Mouse (Mus musculus) CD4-positive naive resting alpha-beta T cell, adult 57 days (primary cell): Measurements from ENCODE around the gene Pola2. TPM values are rescaled to one million over a fixed set of nuclear protein-coding genes. Genes with fewer than 3 reads are reported as not detected.

Experiments used
- total RNA-seq: library from RNA; stranded (reverse); gene quantifications from one replicate; pipeline ENCODE4 v1.2.4, GENCODE M21; 2023

Gene Pola2
- 60.3 TPM for total RNA-seq

DNA sequence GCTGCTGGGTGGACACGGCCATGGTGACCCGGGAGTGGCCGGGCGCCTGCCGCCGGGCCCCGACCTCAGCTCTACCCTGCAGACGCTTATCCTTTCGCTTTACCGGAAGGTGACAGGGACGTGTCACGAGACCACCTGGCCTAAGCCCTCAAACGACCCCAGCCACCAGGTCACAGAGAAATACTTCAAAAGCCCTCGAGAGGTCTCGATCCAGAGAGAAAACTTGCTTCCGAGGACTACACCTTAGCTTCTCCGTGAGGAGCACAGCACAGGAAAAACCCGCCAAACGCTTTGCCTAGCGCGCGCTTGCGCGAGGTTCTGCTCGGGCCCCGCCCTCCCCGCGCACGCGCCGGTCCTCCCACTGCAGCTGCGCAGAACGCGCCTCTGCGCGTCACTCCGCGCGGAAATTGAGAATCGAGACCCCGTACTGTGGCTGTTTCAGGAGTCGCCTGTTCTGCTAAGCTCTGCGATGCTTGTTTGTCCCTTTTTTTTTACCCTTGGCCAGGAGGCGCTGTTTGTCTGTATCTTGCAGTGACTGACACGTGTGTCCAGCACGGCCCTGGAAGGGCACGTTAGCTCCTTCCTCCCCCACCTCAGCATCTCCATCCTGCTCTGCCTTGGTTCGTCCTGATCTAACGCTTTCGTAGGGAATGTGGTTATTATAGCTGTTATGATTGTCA is at the start of gene Pola2:
Pola2 (minus strand) TSS at position 320 of the 680 bp plus-strand sequence.

DNA sequence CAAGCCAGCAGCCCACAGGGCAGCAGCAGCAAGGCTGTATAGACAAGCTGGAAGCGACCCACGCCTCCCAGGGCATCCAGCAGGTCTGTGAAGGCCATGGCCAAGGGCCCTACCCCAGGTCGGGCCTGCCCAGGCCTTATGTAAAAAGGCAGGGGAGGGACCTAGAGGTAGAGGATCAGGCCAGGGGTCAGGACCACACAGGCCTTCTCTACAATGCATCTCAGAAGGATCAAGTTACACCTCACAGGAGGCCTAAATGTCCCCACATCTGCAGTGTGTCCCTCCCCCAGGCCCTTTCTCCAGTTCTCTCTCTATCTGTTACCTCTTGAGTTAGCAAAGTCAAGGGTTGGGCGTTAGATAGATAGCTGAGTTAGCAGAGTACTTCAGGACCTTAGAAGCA is 22.0 kb upstream of the Pola2 start, which contains the start of gene Slc22a20:
Slc22a20 (minus strand) TSS at position 101 of the 400 bp plus-strand sequence.

DNA sequence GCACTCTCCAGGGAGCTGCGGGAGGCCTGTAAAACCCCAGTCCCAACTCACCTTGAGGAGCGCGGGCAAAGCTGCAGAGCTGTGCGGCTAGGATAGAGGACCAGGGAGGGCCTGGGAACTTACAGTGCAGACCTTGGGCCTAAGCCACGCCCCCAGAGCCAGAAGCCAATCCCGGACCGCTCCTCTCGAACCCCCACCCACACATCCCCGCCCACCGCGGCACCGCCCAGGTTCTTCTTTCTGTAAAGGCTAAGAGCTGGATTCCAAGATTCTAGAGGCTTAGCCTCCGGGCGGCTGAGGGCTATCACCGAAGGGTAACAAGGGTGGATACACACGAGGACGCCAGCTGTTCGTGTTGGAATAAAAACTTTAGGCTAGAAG is 39.3 kb downstream of the Pola2 start, which contains the start of gene Cdc42ep2:
Cdc42ep2 (minus strand) TSS at position 104 of the 381 bp plus-strand sequence.

DNA sequence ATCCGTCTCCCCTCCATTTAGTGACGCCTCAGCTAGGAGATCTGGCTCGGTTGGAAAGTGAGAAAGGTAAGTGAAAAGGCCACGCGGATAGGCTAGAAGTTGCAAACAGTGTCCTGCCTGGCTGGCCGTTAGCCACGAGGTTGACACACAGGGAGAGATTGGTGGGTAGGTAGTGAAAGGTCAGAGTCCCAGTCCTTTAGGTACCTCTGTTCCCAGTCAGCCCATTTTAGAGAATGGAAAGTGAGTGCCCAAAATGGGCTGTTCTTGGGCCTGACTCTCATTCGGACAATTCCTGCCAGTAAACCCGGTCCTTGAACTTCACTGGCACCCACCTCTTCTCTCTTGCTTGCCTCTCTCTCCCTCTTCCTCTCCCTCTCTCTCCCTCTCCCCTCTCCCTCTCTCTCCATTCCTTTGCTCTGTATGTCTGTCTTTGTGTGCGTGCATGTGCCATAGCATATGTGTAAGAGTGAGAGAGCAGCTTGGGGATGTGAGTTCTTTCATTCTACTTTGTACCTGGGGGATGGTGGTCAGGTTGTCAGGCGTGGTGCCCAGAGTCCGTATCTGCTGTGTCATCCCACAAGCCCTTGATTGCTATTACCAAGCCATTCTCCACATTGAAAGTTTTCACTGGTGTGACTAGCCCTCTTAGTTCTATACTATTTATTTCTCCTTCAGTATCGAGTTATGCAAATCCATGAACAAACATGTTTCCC is 50.8 kb downstream of the Pola2 start, which contains the start of gene Dpf2:
Dpf2 (minus strand) TSS at position 4 of the 713 bp plus-strand sequence.

DNA sequence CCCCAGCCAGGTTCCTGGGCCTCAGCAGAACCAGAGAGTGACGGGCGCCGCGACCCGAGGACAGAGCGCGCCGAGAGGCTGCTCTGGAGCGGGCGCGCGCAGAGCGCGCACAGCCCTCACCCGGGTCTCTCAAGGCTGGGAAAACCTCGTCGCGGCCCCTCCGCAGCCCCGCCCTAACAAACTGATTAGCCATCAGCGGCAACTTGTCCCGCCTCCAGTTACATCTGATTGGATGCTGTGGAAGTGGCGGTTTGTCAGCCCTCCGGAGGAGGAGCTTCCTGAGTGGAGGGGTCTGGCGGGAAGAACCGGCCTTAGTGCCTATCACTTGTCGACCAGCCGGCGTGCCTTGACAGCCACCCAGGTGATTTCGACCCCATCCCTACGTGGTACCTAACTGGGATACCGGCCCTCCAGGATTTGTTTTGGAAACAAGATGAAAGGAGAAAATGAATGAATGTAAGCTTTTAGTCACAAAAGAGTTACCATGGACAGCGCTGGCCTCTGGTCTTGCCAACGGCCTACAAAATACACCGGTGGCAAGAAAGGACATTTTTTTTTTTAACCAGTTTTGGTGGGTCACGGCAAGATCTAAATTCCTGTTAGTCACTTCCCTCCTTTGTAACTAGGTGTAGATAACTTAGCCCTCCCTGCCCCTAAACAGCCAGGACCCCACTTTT is 69.9 kb downstream of the Pola2 start, which contains the start of gene Tigd3:
Tigd3 (minus strand) TSS at position 148 of the 677 bp plus-strand sequence.

Other genes starting within 250 kb of the Pola2 start
- gene Ehbp1l1, start 237.9 kb downstream of the Pola2 start, total RNA-seq, result 25.5 TPM
- gene Fam89b, start 234.5 kb downstream of the Pola2 start, total RNA-seq, result 33.6 TPM
- 2.5 TPM for gene Ltbp3, start 223.3 kb downstream of the Pola2 start, total RNA-seq
- 76.3 TPM for gene Scyl1, start 192.8 kb downstream of the Pola2 start, total RNA-seq
- gene Frmd8, start 88.9 kb downstream of the Pola2 start, total RNA-seq, result 161 TPM
- gene Slc25a45, start 86.4 kb downstream of the Pola2 start, total RNA-seq, result 29.7 TPM
- 2.4 TPM for gene Tigd3, start 70.1 kb downstream of the Pola2 start, total RNA-seq
- 153 TPM for gene Dpf2, start 51.2 kb downstream of the Pola2 start, total RNA-seq
- gene Cdc42ep2, start 39.4 kb downstream of the Pola2 start, total RNA-seq, result 0.38 TPM
- not detected for gene Slc22a20, start 21.9 kb upstream of the Pola2 start, total RNA-seq
- 129 TPM for gene Capn1, start 51.7 kb upstream of the Pola2 start, total RNA-seq
- 56.5 TPM for gene Syvn1, start 82.4 kb upstream of the Pola2 start, total RNA-seq
- 21.1 TPM for gene Mrpl49, start 93.6 kb upstream of the Pola2 start, total RNA-seq
- 3,183 TPM for gene Fau, start 93.6 kb upstream of the Pola2 start, total RNA-seq
- 15.9 TPM for gene Znhit2, start 97.0 kb upstream of the Pola2 start, total RNA-seq
- gene Tm7sf2, start 104.2 kb upstream of the Pola2 start, total RNA-seq, result 18.6 TPM
- gene Vps51, start 113.0 kb upstream of the Pola2 start, total RNA-seq, result 112 TPM
- not detected for gene Tmem262, start 115.8 kb upstream of the Pola2 start, total RNA-seq
- gene Gm28374, start 118.1 kb upstream of the Pola2 start, total RNA-seq, result 1.7 TPM
- 62.2 TPM for gene Zfpl1, start 120.8 kb upstream of the Pola2 start, total RNA-seq
- gene Cdca5, start 120.8 kb upstream of the Pola2 start, total RNA-seq, result 0.95 TPM
- not detected for gene AC131692.1, start 130.2 kb upstream of the Pola2 start, total RNA-seq
- not detected for gene Naaladl1, start 141.6 kb upstream of the Pola2 start, total RNA-seq
- gene Sac3d1, start 154.4 kb upstream of the Pola2 start, total RNA-seq, result 13.2 TPM
- 33.3 TPM for gene Snx15, start 164.1 kb upstream of the Pola2 start, total RNA-seq
- not detected for gene Batf2, start 176.8 kb upstream of the Pola2 start, total RNA-seq
- gene Arl2, start 177.3 kb upstream of the Pola2 start, total RNA-seq, result 26.4 TPM
- gene Majin, start 220.2 kb upstream of the Pola2 start, total RNA-seq, result not detected